Mouse (Mus musculus): ENCODE data around the gene Rab8a.
"Not testable (repeated sequence)": the region's sequence is repeated elsewhere in the genome, so short reads cannot be mapped to it uniquely, and the experiment has no call there.

Rab8a gene

DNA sequence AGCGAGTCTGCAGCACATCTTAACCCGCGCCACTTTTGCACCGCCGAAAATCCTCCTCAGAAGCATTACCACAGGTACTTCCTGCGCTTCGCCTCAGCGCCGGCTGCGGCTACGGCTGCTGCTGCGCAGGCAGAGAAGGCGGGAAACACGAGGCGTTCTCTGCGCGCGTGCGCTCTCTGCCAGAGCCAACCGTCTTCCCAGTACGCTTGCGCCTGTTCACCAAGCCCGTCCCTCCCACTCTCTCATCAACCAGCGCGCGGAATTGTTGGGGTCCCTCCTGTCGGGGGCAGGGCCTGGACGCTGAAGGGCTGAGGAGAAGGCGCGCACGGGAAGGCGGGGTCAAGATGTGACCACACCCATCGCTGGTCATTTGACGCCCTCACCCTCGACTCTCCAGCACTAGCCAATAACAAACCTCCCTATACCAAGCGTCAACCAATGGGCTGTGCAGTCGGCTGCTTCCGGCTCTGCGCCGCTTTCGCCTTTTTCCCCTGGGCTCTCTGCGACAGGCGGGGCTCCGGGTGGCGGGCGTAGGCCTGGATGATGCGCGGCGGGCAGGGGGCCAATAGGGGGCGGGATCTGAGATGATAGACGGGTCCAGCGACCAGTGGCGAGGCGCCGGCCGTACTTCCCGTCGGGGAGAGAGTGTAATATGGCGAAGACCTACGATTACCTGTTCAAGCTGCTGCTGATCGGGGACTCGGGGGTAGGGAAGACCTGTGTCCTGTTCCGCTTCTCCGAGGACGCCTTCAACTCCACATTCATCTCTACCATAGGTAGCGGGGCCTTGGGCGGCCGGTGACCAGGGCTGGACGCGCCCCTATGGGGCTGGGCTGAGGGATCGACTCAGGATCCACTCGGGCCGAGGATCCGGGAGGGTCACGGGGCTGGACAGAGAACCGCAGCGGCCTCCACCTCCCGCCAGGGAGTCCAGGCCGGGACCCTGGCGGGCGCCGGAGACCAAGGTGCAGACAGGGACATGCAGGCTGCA, at the start of gene Rab8a:
TSS of gene Rab8a (plus strand) at position 494 of the 991 bp plus-strand sequence.
- peak; percentile 100 for DNase-seq

DNA sequence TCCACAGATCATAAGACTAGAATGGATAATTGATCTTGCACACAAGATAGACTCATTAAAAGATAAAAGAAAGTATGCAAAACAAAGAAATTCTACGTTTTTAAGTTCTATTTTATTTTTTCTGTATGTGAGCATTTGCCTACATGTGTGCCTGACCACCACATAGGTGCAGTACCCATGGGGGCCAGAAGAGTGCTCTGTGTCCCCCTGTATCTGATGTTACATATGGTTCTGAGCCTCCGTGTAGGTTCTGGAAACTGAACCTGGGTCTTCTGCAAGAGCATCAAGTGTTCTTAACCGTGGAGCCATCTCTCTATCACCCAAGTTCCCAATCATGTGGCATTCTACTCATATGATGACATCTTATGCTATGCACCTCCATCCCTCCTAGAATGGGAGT, 48.5 kb upstream of the Rab8a start:
- DNase-seq = no peak

DNA sequence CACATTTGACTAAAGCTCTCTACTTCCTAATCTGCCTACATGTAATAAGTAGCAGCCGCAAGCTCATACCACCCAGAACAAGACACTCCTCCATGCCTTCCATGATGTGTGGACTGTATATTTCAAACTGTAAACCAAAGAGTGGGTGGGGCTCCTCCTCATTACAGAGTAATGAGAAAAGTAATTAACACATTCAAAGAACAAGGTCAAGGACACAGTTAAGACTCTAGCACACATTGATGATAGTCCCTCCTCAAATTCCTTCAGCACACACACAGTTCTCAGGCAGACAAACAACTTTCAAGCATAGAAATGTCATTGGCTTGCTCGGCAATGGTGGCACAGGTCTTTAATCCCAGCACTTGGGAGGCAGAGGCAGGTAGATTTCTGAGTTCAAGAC, 45.8 kb upstream of the Rab8a start:
- DNase-seq = no peak

DNA sequence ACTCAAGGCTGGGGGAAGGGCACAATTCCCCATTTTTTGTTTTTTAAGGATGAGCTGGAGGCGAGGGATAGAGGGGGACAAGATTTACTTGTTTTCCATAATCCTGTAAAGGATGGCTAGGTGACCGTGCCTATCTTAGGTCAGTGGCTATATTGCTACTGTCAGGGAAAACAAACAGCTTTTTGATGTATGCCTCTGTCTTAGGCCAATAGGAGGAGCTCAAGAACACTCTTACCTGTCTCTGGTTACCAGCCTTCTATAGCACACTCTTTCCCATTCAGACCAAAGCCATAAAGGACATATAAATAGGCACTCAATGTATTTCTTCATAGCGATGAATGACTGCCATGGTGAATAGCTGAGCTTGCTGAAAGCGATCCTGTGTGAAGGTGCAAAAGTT, 42.4 kb upstream of the Rab8a start:
- DNase-seq = no peak

DNA sequence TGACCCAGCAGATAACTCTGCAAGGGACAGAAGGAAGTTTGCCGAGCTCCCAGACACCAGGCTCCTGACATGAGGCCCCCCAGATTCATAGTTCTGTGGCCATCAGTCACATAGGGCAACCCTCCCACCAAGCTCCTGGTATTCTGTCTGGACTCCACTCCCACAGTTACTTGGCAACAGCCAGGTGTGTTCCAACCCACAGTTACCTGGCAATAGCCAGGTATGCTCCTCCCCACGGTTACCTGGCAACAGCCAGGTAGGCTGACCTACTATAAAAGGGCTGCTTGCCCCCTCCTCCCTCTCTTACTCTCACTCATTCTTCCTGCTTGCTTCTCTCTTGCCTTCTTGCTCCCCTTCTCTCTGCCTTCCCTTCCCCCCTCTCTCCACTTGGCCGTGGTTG, 39.5 kb upstream of the Rab8a start:
- not testable (repeated sequence) for DNase-seq

DNA sequence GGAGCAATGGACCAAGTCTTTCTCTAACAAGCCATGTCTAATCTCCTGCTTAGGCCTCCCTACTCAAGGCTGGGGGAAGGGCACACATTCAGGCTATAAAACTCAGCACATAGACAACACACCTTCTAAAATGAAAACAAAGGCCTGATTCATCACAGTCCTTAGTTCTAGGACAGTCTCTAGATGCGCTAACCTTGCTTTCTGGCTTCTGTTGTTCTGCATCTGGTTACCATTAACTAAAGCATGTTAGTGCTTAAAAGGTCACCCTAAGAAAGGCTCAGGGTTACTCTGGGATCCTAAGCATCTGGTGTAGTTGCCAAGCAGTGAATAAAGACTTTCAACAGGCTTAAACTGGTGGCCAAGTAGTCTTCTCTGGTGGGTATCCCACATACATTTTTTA, 39.0 kb upstream of the Rab8a start:
- no peak for DNase-seq

DNA sequence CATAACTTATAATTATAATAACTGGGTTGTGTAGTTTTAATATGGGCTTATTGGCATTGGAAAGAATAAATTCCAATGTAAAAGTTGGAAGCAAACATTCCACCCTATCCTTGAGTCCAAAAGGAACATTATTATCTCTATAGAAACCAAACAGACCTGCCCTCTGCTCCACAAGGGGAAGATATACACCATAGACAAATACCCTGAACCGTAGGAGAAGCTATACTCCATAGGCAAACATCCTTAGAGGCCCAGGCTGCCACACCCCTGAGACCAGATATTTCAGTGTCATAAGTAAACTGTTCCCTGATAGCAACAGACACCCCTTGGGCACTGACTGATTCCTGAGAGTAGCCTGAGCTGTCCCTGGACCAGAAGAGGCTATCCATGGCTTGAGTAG, 33.2 kb upstream of the Rab8a start:
- no peak for DNase-seq

DNA sequence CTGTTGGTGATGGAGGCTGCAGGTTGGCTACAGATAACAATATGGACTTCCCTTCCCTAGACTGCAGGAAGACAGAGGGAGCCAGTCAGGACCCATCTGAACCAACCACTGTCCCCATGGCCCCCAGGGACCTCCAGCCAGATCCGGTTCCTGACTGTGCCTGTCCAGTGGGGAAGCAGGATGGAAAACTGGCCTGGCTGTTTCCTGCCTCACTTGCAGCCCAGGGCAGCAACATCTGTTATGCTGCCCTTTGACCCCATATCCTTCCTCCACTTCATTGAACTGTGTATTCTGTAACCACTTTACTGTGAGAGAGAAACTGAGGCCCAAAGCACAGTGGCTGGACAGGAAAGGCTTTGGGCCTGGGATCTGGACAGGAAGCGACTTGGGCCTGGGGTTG, 29.7 kb upstream of the Rab8a start:
- DNase-seq = no peak

DNA sequence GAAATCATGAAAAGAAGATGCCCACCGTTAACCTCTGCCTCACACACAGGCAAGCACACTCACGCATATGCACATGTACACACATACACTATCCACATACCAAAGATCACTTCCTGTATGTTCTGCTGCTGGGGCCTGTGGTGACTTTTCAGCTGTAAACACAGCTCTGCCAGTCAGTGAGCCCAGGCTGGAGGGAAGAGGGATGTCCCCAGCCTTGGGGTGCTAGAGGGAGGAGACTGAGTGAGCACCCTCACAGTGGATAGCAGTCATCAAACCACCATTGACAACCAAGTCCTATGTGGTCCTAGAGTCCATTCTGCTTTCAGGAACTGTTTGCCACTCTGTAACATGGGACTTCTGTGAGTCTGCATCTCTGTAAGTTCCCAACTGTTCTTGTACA, 29.1 kb upstream of the Rab8a start:
- no peak for DNase-seq

DNA sequence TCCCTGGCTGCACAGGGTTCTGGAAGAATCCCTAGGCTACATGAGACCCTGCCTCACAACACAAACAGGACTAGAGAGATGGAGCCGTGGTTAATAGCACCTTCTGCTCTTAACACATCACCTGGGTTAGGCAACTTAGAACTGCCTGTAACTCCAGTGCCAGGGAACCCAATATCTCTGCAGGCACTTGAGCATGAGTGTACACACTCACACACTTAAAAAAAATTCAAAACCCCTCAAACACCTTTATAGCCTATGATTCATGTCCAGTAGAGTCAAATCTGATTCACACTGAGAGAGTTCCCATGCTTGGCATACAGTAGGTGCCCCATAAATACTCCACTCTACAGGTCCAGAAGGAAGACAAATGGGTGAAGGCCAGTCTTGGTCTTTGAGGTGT, 28.6 kb upstream of the Rab8a start:
- DNase-seq = no peak

DNA sequence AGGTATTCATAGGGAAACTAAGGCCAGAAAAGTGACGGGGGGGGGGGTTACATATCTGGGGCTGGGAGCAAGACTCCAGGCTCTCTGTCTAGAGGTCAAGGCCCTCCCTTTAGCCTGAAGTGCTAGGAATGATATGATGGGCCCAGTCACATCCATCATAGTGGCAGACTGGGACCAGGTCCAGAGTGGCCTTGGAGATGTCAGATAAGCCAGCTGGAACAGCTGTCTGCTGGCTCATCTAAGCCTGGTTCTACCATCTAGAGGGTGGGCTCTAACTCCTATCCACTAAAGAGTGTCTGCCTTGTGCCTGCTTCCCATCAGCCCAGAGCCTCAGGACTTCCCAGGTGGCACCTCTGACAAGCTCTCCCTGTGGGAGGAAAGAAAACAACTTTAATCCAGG, 28.1 kb upstream of the Rab8a start:
- no peak for DNase-seq

DNA sequence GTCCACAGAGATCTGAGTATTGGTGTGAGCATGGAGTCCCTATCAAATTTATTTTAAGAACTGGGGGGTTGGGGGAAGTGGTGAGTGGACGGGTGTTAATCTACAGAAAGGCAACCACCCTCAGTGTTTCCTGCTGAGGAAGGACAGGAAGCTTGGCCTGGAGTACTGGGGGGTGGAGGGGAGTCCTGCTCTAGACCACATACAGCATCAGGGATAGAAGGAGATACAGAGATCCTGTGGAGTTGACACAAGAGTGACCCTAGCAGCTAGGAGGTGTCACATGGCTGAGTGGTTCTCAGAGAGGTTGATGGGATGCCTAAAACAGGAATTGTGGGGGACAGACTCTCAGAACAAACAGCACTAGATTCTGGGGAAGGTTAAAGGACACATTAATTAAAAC, 27.5 kb upstream of the Rab8a start:
- DNase-seq = no peak

DNA sequence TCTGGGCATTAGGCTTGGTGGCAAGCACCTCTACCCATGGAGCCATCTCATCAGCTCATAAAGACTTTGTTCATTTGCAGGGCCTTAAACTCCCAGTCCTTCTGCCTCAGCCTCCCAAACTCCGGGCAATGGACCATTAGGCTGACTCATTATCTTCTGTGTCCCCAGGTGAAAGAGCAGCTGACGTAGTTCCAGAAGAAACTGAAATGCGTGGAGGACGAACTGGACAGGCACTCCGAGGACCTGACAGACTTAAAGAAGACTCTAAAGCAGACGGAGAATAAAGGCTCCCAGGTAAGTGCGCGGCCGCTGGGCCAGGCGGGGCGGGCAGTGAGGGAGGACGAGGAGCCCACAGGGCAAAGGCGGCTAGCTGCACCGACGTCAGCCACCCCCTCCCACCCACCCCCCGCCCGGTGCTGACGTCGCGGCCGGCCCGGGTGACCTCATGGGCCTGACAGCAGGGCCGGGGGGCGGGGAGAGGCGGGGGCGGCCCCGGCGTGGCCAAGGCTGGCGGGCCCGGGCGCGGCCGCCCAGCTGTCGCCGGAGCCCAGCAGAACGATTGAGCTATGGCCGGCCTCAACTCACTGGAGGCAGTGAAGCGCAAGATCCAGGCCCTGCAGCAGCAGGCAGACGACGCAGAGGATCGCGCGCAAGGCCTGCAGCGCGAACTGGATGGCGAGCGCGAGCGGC, 26.1 kb upstream of the Rab8a start, which contains the start of gene Tpm4:
TSS of gene Tpm4 (plus strand) at position 220 of the 690 bp plus-strand sequence.
- peak; percentile 26 to 60 for DNase-seq

DNA sequence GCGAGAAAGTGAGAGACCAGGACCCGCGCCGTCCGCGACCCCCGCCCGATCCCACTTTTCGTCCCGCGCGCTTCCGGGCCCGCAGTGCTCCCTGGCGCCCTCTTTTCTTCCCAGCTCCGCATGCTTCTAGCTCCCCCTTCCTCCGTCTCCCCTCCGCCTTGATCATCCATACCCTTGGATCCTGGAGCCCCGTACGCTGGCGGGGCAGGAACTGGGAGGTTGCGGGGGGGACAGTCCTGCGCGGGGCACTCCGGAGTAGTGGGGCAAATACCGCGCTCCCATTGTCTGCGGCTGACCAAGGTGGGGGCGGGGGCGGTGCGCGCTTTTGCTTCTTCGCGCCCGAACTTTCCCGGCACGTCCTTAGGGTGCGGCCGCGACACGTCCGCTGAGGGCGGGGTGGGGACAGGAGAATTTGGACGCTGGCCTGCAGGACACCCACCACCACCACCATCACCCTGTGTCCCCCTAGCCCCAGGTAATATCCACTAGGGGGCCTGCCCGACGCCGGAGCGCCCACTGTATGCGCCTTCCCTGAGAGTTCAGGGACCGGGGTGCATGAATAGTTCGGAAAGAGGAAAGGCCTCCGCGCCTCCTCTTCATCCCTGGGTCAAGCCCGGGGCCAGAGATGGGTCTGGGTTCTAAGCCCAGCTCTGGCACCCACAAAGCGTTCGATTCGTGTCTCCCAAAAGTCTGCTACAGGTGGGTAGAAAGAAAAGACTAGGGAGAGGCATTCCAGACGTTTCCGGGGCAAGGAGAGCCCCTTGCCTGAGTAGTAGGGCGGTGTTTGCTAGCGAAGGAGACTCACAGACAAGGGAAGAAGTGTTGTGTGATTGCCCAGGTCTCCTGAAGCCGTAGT, 25.3 kb upstream of the Rab8a start:
- DNase-seq = peak; percentile 45 to 62

DNA sequence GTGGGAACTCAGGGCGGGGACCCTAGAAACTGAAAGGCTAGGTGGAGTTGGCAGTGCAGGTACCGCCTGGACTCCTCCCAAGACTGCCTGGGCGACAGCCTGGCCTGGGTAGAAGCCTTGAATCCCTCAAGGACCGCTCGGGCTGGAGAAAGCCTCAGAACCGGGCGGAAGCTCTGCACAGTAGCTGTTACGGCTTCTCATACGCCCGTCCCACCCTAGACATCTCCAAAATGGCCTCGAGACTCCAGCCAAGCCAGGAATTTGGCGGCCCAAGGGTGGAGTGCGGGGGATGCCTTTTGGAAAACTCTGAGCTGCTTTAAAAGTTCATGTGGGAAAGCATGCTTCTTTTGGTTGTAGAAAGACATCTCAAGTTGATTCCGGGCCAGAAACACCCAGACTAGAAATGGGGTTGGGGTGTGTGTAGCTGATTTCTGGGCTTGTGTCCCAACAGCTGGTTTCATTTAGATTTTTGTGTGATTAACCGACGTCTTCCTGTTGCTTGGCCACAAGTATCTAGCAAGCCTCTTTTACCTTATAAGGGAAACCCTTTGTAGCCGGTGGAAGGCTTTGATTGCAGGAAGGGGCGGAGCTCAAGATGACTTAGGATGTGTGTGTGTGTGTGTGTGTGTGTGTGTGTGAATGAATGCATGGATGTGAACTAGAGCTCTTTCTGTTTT, 24.6 kb upstream of the Rab8a start:
- peak; percentile 68 to 88 for DNase-seq

DNA sequence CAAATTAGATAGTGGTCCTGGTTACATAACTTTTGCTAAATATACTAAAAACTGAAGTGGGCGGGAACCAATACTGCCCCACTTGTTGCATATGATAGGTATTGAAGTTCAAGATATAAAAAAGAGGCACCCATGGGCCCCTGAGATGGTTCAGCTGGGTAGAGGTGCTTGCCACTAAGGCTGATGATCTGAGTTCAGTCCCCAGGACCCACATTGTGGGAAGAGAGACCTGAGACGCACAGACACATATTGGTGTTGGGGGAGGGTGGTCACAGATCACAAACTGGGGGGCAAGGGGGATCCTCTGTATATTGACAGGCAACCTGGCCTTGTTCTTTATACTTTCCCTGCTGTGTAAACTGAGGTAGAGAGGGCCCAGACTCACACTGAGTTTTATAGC, 23.6 kb upstream of the Rab8a start:
- DNase-seq = no peak

DNA sequence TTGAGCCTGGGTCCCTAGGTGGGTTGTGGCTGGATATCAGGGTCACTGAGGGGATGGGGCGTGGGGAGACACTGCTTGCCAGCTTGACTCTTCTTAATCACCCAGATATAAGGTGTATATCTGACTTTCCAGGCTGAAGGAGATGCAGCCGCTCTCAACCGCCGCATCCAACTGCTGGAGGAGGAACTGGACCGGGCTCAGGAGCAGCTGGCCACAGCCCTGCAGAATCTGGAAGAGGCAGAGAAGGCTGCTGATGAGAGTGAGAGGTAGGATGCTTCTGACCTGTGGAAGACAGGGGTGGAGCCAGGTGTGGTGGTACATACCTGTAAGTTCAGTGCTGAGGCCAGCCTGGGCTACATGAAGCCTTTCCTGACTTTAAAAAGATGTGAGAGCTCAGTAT, 22.5 kb upstream of the Rab8a start:
- DNase-seq = no peak

DNA sequence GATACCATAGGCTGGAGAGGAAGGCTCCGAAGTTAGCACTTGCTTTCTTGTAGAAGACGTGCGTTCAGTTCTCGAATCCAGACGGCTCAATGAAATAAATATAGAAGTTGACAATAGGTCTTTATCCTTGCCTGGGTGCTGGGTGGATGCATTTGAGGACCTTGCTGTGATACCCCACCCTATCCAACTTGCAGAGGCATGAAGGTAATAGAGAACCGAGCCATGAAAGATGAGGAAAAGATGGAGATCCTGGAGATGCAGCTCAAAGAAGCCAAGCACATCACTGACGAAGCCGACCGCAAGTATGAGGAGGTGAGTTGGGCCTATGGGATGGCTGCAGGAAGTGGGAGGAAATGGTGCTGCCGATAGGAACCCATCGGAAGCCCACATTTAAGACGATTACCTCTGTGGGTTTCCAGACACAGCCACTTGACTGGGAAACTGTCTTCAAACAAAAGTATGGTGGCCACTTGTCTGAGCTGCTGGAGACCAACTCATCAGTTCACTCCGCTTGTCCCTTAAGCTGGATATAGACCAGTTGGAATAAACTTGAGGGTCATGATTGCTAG, 17.7 kb upstream of the Rab8a start:
- DNase-seq = no peak

DNA sequence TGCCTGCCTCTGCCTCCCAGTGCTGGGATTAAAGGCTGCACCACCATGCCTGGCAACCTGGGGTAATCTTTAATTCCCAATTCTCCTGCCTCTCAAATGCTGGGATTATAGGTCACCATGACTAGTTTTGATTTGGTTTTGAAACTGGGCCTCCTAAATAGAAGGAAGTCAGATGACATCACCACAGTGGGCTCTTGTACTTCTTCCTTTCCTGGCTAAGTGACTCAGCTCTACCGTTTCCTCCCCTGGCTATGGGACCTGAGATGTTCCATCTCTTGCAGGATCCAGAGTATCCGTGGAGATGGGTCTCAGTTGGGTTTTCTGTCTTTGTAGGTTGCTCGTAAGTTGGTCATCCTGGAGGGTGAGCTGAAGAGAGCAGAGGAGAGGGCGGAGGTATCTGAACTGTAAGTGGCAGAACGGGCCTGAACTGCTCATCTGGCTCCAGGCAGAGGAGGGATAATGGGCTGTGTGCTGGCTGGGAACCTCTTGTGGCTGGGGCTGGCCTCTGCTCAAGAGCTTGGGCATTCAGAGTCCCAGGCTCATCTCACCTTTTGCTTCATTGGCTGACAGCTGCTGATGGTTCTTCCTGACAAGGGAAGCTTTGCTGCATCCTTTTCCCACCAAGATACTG, 16.5 kb upstream of the Rab8a start:
- DNase-seq = no peak

DNA sequence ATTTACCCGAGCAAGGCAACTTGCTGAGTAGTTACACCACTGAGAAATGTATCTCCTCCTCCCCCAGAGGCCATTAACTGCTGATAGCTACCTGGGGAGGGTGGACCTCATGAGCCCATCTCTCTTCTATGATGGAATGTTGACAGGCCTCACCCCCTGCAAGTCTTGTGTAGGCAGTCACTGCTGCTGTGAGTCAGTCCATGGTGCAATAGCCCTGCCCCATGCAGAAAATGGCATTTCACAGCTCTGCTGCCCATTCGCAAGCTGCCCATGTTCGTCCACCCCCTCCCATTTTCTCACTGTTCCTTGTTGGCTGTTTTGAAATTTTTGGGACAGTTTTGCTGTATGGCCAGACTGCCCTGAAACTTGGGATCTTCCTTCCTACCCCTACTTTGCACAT, 15.5 kb upstream of the Rab8a start:
- no peak for DNase-seq

DNA sequence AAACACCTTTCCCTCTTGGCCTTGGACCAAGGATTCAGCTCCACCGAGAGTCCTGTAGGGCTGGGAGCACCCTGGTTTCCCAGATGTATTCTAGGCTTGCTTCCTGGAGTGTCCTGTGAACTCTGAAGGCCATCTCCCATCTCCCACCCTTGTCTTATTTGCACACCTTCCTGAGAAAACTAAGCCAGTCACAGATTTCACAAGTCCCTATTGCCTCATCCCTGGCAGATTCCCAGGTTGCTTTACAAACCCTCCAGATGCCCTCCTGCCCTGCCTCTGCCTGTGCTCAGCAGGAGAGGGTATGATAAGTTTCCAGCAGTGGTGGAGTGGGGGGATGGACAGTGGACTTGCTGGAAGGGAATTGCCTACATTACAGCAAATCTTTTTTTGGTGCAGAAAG, 14.9 kb upstream of the Rab8a start:
- no peak for DNase-seq

DNA sequence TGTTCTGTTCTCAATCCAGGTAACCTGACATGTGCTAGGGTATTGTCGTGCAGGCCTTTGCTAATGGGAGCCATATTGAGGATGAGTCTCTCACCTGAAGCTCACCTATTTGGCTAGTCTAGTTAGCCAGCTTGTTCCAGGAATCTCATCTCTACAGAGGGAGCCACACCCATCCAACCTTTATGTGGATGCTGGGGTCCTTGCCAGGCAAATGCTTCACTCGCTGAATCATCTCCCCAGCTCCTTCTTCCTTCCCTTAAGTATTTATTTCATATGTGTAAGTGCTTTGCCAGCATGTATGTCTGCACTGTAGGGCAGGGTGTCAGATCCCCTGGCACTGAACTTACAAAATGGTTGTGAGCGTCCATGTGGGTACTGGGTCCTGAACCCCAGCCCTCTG, 14.4 kb upstream of the Rab8a start:
- no peak for DNase-seq
